Mouse (Mus musculus) layer of hippocampus, adult 11-12 months (tissue): ENCODE results near the gene Fcrl6.

Experiments used
- DNase-seq: peaks from one replicate; pipeline ENCODE4 v3.0.0; 2022; ENCODE audit warnings: low spot score

Gene Fcrl6

DNA sequence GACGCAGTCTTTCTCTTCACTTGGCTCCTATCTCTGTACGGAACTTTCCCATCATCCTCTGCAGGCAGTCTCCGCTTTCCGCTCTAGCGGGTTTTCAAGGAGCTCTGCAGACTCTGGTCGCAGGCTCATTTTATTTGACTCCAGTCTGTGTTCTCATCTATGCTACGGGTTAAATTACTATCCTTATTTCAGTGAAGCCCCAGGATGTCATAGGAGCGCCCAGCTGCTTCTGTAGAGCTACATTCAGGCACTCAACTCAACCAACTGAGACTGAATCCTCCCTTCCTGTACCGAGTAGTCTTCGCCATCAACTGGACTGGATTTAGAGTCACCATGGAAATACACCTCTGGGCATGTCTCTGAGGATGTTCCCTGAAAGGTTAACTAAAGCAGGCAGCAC is 12.3 kb upstream of the Fcrl6 start:
- no peak for DNase-seq

DNA sequence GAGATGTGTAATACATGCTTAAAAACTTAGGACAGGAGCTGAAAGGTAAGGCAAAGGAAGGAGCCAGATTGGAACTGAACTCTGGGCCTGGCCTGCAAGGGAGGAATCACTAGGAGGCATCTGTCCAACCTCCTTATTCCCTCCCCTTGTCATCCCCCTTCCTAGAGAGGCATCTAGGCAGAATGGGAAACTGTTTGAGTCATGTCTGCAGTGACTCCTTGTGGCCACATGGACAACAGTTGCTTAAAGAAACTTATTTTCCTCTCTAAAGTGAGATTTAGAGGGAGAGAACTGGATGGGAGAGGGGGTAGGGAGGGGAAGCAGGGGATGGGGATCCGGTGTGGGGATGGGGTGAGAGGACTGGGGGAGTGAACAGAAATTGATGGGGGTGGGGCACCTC is 10.4 kb upstream of the Fcrl6 start:
- no peak for DNase-seq

DNA sequence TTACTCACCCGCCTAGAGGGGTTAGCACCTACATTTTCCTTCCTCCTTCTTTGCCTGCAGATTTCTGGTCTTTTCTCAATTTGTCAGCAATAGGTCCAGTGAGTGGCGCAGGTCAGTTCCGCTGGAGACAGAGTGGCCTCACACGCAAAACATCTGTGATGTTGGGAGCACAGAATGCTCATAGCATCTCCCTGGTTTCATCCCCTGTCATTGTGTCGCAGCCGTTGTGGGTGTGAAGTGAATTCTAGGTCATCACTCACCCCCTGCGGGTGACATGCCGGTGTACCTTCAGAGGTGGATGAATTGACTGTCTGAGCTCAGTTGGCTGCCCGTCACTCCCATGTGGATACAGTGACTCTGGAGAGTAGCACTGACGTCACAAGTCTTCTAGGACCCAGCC is 9.0 kb upstream of the Fcrl6 start:
- no peak for DNase-seq

DNA sequence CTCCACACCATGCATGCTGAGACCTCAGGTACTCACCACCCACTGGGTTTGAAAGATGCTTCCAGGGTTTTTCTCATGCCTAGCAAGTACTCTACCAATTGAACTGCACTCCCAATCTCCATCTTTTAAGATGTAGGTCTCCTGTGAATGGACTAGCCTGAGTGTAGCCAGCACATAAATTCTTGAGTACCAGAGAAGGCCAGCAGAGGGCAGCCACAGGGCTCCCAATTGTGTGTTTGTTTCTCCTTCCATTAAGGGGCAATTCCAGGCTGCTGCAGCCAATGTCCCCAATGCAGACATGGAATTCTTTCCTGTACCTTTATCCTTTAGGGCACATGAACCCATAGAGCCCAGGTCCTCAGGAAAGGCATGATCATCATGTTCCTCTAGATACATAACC is 7.9 kb downstream of the Fcrl6 start:
- peak; percentile 54 for DNase-seq

DNA sequence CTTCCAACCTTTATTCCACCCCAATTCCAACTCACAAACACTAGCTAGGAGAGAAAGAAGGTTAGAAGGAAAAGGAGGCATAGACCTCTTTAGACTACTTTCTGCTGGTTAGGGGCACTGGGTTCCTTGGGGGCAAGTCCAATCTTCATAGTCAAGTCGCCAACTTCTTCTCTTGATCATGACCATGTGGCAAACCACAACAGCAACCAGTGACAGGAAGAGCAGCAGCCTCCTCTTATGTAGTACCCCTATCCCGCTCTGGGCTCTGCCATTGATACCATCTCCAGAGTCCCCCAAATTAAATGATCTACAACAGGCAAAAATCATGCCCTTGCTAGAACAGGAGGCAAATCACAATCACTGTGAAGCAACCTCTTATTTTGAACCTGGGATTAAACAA is 8.4 kb downstream of the Fcrl6 start:
- no peak for DNase-seq

DNA sequence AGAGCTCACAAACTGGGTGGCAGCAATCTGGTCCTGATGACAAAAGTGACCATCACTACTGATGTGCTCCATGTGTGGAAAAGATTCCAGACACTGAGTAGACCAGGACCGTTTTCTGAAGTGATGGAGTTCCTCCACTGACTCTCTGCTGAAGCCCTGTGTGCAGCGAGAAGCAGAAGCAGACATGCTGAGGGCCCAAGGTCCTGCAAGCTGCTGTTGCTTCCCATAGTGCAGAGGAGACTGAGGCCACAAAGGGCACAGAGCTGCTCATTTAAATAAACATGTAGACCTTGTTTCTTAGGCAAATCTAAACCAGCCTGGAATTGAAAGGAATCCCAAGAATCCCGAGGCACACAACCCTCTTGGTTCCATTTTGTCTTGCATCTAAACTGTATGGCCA is 9.0 kb downstream of the Fcrl6 start:
- DNase-seq, result no peak

DNA sequence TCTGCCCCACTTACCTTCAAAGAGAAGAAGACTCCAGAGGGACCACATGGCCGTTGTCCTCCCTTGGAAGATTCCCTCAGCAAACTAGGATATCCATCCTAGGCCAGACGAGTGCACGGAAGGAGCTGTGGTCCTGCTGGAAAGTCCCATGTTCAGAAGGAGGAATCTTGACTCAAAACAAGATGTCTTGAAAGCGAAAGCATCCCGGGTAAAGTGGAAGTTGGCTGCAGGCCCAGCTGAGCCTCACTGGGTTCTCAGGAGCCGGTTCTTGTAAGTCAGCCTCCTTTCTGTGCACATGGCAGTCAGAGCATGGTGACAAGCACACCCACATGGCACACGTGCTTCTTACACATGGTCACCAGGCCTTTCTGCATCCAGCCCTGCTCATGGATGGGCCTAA is 12.0 kb downstream of the Fcrl6 start, which contains the start of gene Slamf8:
Gene Slamf8 (minus strand): TSS at position 184 of the 400 bp plus-strand sequence.
- peak; percentile 55 for DNase-seq

DNA sequence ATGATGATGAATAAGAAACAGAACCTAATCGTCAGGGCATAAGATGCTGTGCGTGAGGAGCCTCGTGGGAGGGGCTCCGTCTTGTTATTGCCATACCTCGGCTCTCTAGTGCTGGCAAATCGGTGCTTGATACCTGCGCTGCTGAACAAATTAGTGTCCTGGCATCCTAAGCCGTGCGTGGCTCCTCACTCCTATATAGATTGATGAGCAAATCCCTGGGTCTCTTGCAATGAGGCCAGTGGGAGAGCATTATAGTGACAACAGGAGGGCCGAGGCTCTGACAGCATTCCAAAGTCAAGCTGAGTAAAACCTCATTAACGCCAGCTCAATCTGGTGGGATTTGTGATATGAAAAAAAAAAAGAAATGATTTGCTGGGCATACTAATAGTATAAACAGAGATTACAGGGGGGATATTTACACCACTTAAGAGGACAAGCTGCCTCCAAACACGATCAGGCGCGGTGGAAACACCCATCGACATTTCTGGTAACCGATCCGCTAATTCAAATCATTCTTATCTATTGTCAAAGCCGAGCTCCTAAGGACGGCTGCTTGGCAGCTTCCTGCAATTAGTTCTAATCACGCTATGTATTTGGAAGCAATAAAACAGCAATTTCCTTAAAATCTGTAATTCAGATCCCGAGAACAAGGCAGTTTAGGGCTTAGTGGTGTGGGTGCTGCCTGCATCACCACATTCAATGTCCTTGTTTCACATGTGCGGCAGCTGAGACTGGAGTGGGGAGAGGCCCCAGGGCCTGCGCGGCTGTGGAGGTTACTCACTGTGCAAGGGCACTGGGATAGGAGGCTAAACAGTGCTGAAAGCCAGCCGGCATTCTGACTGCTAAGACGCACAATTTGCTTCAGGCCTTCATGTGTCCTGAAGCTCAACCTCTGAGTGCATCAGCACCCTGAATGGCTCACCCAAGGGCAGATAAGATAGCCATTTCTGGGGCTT is 16.5 kb downstream of the Fcrl6 start:
- no peak for DNase-seq

DNA sequence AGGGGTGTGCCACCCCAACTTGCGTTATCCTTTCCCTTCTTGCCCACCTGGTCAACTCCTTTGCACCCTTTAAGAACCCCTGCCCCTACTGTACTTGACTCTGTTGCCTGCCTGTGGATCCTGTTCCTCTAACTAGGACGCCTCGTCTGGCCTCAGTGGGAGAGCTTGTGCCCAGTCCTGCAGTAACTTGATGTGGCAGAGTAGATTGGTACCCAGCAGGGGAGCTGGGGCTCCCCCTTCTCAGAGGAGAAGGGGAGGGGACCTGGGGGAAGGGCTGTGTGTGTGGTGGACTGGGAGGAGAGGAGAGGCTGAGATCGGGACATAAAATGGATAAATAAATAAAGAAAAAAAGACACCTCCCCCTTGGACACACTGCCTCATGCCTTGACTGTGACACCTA is 17.3 kb downstream of the Fcrl6 start:
- no peak for DNase-seq

DNA sequence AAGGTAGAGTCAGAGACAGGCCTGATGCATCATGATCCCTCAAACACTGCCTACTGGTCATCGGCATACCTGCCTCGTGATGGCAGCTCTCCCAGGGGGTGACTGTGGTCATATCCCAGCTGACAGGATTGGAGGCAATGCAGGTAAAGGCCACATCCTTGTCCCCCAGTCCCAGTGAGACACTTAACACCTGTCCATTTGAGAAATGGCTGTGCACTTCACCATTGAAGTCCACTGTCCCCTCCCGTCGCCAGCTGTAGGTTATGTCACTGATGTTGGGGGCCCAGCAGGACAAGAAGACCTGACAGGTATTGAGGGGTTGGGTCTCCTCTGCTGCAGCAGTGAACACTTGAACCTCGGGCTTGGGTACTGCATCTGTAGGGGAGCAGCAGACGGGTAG is 18.1 kb downstream of the Fcrl6 start:
- no peak for DNase-seq

DNA sequence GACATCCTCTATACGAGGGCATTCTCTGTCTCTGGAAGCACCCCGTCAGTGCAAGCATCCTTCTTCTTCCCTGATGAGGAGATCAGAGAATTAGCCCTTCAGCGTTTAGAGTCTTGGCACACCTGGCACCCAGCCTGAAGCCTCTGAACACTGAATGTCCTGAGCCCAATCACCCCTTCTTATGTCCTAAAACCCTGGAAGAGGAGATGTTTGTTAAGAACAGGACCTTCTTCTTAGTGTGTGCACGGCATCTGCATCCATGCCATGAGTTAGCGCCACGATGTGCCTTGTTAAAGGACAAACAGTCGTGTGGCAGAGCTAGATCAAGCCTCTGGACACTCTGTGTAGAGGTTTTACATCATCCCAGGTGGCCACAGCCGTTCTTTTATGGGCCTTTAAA is 19.9 kb downstream of the Fcrl6 start:
- no peak for DNase-seq

DNA sequence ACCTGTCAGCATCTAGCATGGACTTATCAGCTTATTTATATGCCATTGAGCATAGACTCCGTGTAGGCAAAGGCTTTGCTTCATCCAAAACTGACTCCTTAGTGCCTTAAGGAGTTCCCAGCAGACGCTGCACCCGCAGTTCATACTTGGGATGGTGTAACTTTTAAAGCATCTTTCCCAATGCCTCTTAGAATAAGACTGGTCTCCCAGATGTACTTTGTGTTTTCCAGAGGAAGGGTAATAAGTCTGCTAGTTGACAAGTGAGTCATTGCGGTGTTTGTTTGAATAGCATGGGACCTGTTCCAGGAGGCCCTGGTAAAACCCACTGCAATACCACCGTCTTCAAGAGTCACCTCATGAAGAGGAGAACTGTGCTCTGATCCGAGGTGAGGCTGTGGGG is 22.2 kb downstream of the Fcrl6 start:
- no peak for DNase-seq

DNA sequence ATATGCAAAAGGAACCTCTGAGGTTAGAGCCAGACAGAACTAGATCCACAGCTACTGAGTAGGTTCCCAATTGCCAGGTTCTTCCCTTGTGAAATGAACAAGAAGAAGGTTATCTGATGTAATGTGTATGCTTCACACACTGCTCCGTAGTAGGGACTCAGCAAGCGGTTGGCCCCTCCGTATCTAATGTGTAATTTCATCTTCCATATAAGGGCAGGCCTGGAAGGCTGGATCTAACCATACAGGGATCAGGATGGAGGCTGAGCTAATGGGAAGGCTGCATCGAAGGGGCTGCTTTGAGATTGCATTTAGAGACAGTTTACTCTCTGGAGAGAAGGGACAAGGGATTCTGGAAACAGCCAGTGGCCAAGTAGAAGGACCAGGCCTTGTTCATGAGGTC is 34.6 kb downstream of the Fcrl6 start:
- no peak for DNase-seq

DNA sequence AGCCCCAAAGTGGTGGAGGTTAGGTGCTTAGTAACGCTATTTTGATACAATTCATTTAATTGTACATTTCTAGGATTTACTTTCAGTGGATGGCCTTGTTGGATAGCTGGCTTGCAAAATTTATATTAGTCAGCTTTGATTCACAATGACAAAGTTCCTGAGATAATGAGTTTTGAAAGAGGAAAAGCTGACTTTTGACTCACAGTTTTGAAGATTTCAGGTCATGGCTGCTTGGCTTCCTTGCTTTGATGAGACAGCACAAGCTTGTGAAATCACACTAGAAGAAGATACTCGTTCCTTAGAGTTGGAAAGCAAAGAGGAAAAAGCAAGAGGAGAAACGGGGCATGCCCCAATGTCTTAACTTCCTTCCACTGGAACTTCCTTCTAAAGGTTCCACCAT is 36.2 kb downstream of the Fcrl6 start:
- DNase-seq, result no peak

DNA sequence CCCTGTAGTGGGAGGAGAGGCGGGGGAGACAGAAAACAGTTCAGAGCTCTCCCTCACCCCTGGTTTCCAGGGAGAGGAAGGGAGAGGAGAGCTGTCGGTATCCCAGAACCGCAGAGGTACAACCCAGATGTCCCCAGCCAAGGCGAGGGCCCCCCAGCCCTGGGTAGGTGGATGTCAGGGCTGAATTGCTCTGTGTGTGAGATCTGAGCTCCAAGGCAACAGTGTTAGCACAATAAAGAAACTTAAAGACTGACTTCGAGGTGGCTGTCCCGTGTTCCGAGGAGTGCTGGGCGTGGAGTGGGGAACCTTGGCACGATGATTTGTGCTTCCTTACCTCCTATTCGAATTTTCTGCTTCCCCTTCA is 38.9 kb downstream of the Fcrl6 start:
- DNase-seq, result no peak

DNA sequence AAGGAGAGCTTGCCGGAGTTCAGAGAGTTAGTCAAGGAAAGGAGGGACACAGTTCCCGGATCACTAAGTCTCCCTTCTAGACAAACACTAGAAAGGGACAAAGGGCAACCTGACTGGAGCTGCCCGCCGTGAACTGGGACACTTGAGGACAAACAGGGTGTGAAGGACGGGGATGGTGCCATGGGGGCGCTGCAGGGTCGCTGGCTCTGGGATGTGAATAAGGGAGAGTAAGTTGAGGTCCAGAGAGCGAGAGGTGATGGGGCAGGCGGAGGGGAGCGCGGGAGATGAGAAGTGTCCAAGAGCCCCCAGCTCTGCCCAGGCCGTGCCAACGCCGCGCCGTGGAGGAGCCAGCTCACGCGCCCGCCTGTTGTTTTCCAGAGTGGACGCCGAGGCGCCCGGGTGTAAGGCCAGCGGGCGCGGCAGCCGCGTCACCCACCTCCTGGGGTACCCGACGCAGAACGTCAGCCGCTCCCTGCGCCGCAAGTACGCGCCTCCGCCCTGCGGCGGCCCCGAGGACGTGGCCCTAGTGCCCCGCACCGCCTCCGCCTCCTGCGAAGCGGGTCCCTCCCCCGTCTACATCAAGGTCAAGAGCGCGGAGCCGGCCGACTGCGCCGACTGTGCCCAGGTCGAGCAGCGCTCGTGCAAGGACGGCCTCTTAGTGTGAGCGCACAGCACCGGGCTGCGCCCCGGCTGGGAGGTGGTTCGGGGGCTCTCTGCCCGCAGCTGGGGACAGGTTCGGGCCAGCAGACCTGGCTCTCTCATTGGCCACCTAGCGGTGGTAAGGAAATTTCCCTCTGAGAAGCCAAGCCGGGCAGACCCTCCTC is 39.5 kb downstream of the Fcrl6 start:
- DNase-seq, result peak; percentile 50

DNA sequence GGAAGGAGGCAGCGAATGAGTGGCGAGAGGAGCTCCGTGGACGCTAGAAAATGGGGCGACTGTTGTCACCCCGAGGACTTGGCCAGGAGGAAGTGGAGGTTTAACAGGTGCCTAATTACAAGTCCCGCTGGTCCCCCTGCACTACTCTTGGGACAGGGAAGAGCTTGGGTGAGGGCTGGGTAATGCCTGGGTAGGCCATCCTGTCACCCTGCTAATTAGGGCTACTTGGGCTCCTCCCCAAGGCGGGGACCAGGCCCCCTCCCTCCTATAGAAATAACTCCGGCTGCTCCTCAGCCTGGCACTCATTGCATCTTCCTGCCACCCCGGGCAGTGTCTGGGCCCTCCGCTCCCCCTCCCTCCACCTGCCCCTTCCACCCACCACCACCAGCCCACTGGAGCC is 46.7 kb downstream of the Fcrl6 start, which contains the start of gene Vsig8:
Gene Vsig8 (plus strand): TSS at position 301 of the 400 bp plus-strand sequence.
- no peak for DNase-seq

DNA sequence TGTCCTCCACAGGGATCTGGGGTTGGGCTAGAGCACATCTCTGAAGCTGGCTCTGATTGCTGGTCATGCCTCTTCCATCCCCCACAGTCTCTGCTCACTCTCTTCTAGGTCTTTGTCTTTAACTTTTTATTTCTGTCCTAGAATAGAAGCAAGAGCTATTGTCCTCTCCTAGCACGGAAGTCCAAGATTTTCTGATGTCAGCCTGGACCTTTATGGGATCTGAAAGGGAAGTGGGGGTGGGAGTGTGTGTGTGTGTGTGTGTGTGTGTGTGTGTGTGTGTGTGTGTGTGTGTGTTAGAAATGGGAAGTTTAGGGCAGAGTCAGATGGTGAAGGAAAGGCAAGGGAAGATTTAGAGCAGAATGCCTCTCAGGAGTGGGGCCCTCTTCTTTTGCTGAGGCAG is 49.7 kb downstream of the Fcrl6 start:
- no peak for DNase-seq

DNA sequence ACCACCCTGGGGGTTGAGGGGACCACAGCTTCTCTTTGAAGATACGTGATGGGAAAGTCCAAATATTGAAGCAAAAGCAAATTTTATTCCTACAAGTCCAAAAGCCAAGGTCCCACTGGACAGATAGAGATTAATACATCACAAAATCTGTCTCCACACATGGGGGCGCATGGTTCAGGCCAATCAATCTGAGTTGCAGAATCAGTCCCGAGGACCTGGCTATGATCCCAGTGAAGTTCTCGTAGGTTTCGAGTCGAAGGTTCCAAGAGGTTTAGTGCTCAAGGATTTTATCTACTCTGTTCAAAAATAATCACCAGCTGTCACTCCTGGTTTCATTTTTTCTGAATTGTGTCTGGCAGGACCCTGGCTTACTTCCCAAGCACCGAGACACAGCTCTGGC is 51.3 kb downstream of the Fcrl6 start:
- DNase-seq, result no peak

DNA sequence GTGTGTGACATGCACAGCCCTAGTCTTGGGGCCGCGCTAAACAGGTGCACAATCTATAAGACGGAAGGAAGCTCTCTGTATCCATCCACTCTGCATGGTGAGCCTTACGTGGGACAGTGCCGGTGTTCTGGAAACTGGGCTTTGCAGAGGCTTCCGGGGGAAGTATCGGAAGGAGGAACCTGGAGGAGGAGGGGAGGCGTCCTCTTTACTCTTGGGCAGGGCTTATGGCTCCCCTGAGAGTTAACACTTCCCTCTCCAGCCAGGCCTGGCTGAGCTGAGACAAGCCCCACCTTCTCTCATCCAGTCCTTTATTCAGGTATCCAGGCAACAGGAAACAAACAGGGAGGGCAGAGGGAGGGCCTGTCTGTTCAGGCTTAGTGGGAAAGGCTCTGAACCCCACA is 51.8 kb downstream of the Fcrl6 start:
- DNase-seq, result peak; percentile 54

DNA sequence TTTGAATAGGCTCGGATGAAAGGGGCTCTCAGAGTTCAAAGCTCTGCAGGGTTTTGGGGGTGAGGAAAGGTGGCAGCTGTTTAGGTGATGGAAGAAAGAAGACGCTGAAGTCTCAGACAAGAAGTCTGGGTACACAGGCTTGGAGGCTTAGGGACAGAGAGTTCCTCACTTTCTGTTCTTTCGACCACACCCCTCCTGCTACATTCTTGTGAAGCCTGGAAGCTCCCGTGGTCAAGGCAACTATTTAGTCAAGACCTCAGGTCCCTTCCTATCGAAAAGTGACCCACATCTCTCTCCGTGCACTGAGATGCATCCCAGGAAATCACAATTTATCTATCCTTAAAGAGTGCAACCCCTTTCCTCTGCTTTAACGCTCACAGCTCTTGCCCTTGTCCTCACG is 52.6 kb downstream of the Fcrl6 start:
- DNase-seq, result no peak

DNA sequence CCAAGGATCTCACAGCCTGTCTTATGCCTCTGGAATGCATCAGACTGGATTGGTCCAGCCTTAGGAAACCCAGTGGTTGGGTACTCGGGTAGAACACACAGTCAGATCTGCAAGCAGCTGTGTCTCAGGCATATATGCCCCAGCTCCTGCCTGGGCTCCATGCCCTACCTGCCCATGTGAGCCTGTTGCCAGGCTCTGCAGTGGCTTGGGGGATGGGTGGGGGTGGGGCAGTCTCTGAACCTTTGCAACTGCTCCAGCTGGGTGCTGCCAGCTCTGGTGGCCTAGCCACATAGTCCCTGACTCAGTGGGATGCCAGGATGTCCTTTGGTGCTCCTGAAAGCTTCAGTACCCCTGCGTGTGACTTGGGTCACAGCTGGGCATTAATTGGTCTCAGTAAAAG is 53.0 kb downstream of the Fcrl6 start:
- DNase-seq, result no peak

DNA sequence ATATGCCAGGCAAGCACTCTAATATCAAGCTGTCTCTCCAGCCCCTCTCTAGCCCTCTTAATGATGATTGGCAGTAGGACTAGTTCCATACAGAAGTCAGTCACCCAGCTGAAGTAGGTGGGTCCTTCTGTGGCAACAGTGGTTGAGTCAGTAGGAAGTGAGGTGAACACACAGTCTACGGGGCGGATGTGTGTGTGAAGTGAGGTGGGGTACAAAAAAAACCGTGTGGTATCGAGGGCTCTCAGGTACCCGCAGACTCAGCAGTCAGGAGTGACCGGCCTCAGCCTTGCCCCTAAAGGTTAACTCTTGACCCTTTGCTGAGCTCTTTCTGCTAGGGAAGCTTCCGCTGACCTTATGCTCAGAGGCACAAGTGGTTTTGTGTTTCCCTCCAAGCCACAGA is 53.9 kb downstream of the Fcrl6 start:
- DNase-seq, result no peak
